Mouse (Mus musculus) hindbrain, embryonic 10.5 days (tissue): Measurements from ENCODE around the gene Epha4. TPM values are rescaled to one million over a fixed set of nuclear protein-coding genes. Genes with fewer than 3 reads are reported as not detected.
A peak's percentile ranks its signal among the peaks of the same experiment; 100 is the strongest.

Source experiments
- DNase-seq: peaks from one replicate; pipeline ENCODE4 v3.0.0-alpha.2; 2017; ENCODE audit warnings: low spot score
- H3K27ac ChIP-seq: fragments of 300-500 bp; sonication (generic); 2 replicates; pipeline ENCODE4 v1.5.1; 2016; ENCODE audit warnings: mild to moderate bottlenecking, moderate library complexity
- H3K27me3 ChIP-seq: fragments of 300-500 bp; sonication (generic); 2 replicates; pipeline ENCODE4 v1.6.1; 2016; ENCODE audit warnings: mild to moderate bottlenecking; ENCODE audit not compliant: poor library complexity, insufficient read depth, severe bottlenecking
- H3K36me3 ChIP-seq: fragments of 300-500 bp; sonication (generic); 2 replicates; pipeline ENCODE4 v1.6.1; 2016; ENCODE audit warnings: mild to moderate bottlenecking, moderate library complexity
- H3K4me1 ChIP-seq: fragments of 300-500 bp; sonication (generic); replicated peaks from 2 replicates; pipeline ENCODE4 v1.6.1; 2016; ENCODE audit warnings: mild to moderate bottlenecking
- H3K4me3 ChIP-seq: fragments of 300-500 bp; sonication (generic); 2 replicates; pipeline ENCODE4 v1.5.1; 2016; ENCODE audit warnings: mild to moderate bottlenecking, moderate library complexity
- H3K9me3 ChIP-seq: fragments of 300-500 bp; sonication (generic); 2 replicates; pipeline ENCODE4 v1.6.1; 2016; ENCODE audit warnings: mild to moderate bottlenecking, moderate library complexity
- WGBS: fragments of 180-500 bp; shearing (Covaris S2); methylation state at CpG from one replicate; pipeline ENCODE4 v1.1.7; 2016; 5-methylcytosine and 5-hydroxymethylcytosine counted together
- polyA plus RNA-seq: library from polyadenylated mRNA; unstranded; fragments of >200 nt; fragmentation: Nextera tagmentation; extraction: Ambion mirVana; gene quantifications from 2 replicates; pipeline ENCODE4 v1.2.1, GENCODE M21; 2016

Epha4 gene
- polyA plus RNA-seq, 1 experiment from 2014 or later, result 30.4 TPM

GRCm38 (mm10) chr1:77506856-77507200 is 8.1 kb downstream of the Epha4 start:
- Histone ChIP-seq H3K9me3 (no peaks in the 10 kb centered on the region), H3K4me1 (peaks cover 98% of the 10 kb centered on the region), H3K27ac (peak overlapping the region; percentile 72; the same call in 1 of the 2 replicates), H3K36me3 (peaks cover 59% of the 10 kb centered on the region), H3K4me3 (peak overlapping the region; percentile 44), H3K27me3 (peaks cover 30% of the 10 kb centered on the region; the same call in 1 of the 2 replicates)
- WGBS, result 82% methylated on average over 18 of the region's 18 CpGs
- DNase-seq, result no peak

GRCm38 (mm10) chr1:77506038-77506855 is 8.6 kb downstream of the Epha4 start:
- peak overlapping the region; percentile 72 for H3K27ac ChIP-seq
- 36% methylated on average over 21 of the region's 21 CpGs for WGBS
- peak overlapping the region; percentile 44 for H3K4me3 ChIP-seq
- H3K9me3 ChIP-seq, result no peaks in the 10 kb centered on the region
- H3K27me3 ChIP-seq, result peaks cover 30% of the 10 kb centered on the region; the same call in 1 of the 2 replicates
- H3K36me3 ChIP-seq, result peaks cover 59% of the 10 kb centered on the region
- H3K4me1 ChIP-seq, result peaks cover 98% of the 10 kb centered on the region
- DNase-seq, result no peak

GRCm38 (mm10) chr1:77505263-77505662 is 9.6 kb downstream of the Epha4 start:
- H3K9me3 ChIP-seq, result no peaks in the 10 kb centered on the region
- H3K27me3 ChIP-seq, result peaks cover 31% of the 10 kb centered on the region; the same call in 1 of the 2 replicates
- peaks cover 59% of the 10 kb centered on the region for H3K36me3 ChIP-seq
- DNase-seq, result no peak
- 74% methylated on average over 8 of the region's 8 CpGs for WGBS
- peak overlapping the region; percentile 72 for H3K27ac ChIP-seq
- peak overlapping the region; percentile 44 for H3K4me3 ChIP-seq
- peaks cover 98% of the 10 kb centered on the region for H3K4me1 ChIP-seq

- DNase-seq, result no peak
- peaks cover 59% of the 10 kb centered on the region for H3K36me3 ChIP-seq
Measured at GRCm38 (mm10) chr1:77504813-77505212, 10.1 kb downstream of the Epha4 start.

GRCm38 (mm10) chr1:77503711-77504181 is 11.1 kb downstream of the Epha4 start:
- 57% methylated on average over 8 of the region's 8 CpGs for WGBS
- Histone ChIP-seq H3K27me3 (peaks cover 35% of the 10 kb centered on the region; the same call in 1 of the 2 replicates), H3K36me3 (peaks cover 55% of the 10 kb centered on the region), H3K4me1 (peaks cover 100% of the 10 kb centered on the region), H3K27ac (peak overlapping the region; percentile 78), H3K9me3 (no peaks in the 10 kb centered on the region), H3K4me3 (peak overlapping the region; percentile 44)
- no peak for DNase-seq

More at GRCm38 (mm10) chr1:77504813-77505212, 10.1 kb downstream of the Epha4 start:
- H3K4me1 ChIP-seq, result peaks cover 98% of the 10 kb centered on the region
- H3K27ac ChIP-seq, result 0 out of 2 replicates have a peak overlapping the region, but pooled peaks have one; percentile 40
- H3K27me3 ChIP-seq, result peaks cover 36% of the 10 kb centered on the region; the same call in 1 of the 2 replicates
- 32% methylated on average over 2 of the region's 2 CpGs for WGBS
- H3K9me3 ChIP-seq, result no peaks in the 10 kb centered on the region
- peak overlapping the region; percentile 44 for H3K4me3 ChIP-seq

GRCm38 (mm10) chr1:77502554-77503119 is 12.3 kb downstream of the Epha4 start:
- Histone ChIP-seq H3K9me3 (no peaks in the 10 kb centered on the region), H3K27ac (peak overlapping the region; percentile 78), H3K4me1 (peaks cover 100% of the 10 kb centered on the region), H3K4me3 (peak overlapping the region; percentile 44), H3K36me3 (peaks cover 43% of the 10 kb centered on the region), H3K27me3 (peaks cover 26% of the 10 kb centered on the region; the same call in 1 of the 2 replicates)
- whole genome bisulfite sequencing, result 13% methylated on average over 11 of the region's 11 CpGs
- DNase-seq, result peak; percentile 86

GRCm38 (mm10) chr1:77501363-77501933 is 13.4 kb downstream of the Epha4 start:
- DNase-seq, result no peak
- Histone ChIP-seq H3K27me3 (peaks cover 15% of the 10 kb centered on the region; the same call in 1 of the 2 replicates), H3K27ac (peak overlapping the region; percentile 57), H3K9me3 (no peaks in the 10 kb centered on the region), H3K4me3 (peak overlapping the region; percentile 44), H3K4me1 (peaks cover 100% of the 10 kb centered on the region), H3K36me3 (peaks cover 32% of the 10 kb centered on the region)
- WGBS, result 54% methylated on average over 13 of the region's 13 CpGs

- Histone ChIP-seq H3K27ac (peak overlapping the region; percentile 82), H3K36me3 (peaks cover 13% of the 10 kb centered on the region), H3K27me3 (peaks cover 7% of the 10 kb centered on the region; the same call in 1 of the 2 replicates), H3K4me1 (peaks cover 100% of the 10 kb centered on the region), H3K9me3 (no peaks in the 10 kb centered on the region), H3K4me3 (no peak overlapping the region; the same call in 1 of the 2 replicates)
- no peak for DNase-seq
- 42% methylated on average over 4 of the region's 4 CpGs for WGBS
Measured at GRCm38 (mm10) chr1:77497506-77497905, 17.4 kb downstream of the Epha4 start.

- Histone ChIP-seq H3K27ac (peak overlapping the region; percentile 82), H3K36me3 (peaks cover 13% of the 10 kb centered on the region), H3K4me1 (peaks cover 98% of the 10 kb centered on the region), H3K27me3 (peaks cover 7% of the 10 kb centered on the region; the same call in 1 of the 2 replicates), H3K9me3 (no peaks in the 10 kb centered on the region), H3K4me3 (peak overlapping the region; percentile 33)
- peak; percentile 82 for DNase-seq
- WGBS, result 8% methylated on average over 11 of the region's 11 CpGs
Measured at GRCm38 (mm10) chr1:77496468-77497181, 18.3 kb downstream of the Epha4 start.

- Histone ChIP-seq H3K27ac (peak overlapping the region; percentile 82), H3K36me3 (peaks cover 10% of the 10 kb centered on the region), H3K4me1 (peaks cover 95% of the 10 kb centered on the region), H3K4me3 (peak overlapping the region; percentile 33), H3K9me3 (no peaks in the 10 kb centered on the region), H3K27me3 (peaks cover 7% of the 10 kb centered on the region; the same call in 1 of the 2 replicates)
- DNase-seq, result no peak
- WGBS, result 17% methylated on average over 7 of the region's 7 CpGs
Measured at GRCm38 (mm10) chr1:77495790-77496158, 19.1 kb downstream of the Epha4 start.

- peaks cover 11% of the 10 kb centered on the region for H3K36me3 ChIP-seq
- peaks cover 6% of the 10 kb centered on the region; the same call in 1 of the 2 replicates for H3K27me3 ChIP-seq
- peak; percentile 70 for DNase-seq
- H3K9me3 ChIP-seq, result no peaks in the 10 kb centered on the region
- WGBS, result 24% methylated on average over 10 of the region's 10 CpGs
- H3K4me1 ChIP-seq, result peaks cover 94% of the 10 kb centered on the region
- peak overlapping the region; percentile 33 for H3K4me3 ChIP-seq
- peak overlapping the region; percentile 82 for H3K27ac ChIP-seq
Measured at GRCm38 (mm10) chr1:77495030-77495789, 19.7 kb downstream of the Epha4 start.
